Mouse (Mus musculus): ENCODE data around the gene Tacr3. TPM values are rescaled to one million over a fixed set of nuclear protein-coding genes. Genes with fewer than 3 reads are reported as not detected.

Tacr3 gene
- polyA plus RNA-seq (2015; fragmentation: Nextera tagmentation; extraction: Ambion mirVana) = 0.98 and 1.1 TPM in 2 replicates

GRCm38 (mm10) chr3:134828875-134829530 is at the start of gene Tacr3:
Gene Tacr3 (plus strand): TSS chr3:134829007.
- no peaks in the 10 kb centered on the region for H3K27me3 ChIP-seq
- H3K4me3 ChIP-seq = peak within 1 kb of the TSS; percentile 48
- no peaks in the 10 kb centered on the region for H3K9me3 ChIP-seq
- no peak within 1 kb of the TSS for H3K27ac ChIP-seq (replicated peaks)
- peaks cover 9% of the 10 kb centered on the region for H3K4me1 ChIP-seq
- H3K36me3 ChIP-seq = no peaks in the 10 kb centered on the region
- H3K9ac ChIP-seq (replicated peaks) = peak within 1 kb of the TSS; percentile 36
- peak; percentile 82 for ATAC-seq (replicated peaks)
- peak within 1 kb of the TSS; percentile 93 for H3K4me2 ChIP-seq (replicated peaks)
- 1% methylated on average over 36 of the region's 36 CpGs for WGBS

- Histone ChIP-seq H3K9ac (replicated peaks) (peak overlapping the region; percentile 36; the same call in 1 of the 2 replicates), H3K27me3 (no peaks in the 10 kb centered on the region), H3K4me1 (peaks cover 9% of the 10 kb centered on the region), H3K36me3 (no peaks in the 10 kb centered on the region), H3K4me2 (replicated peaks) (peak overlapping the region; percentile 93), H3K9me3 (no peaks in the 10 kb centered on the region), H3K27ac (replicated peaks) (no peak overlapping the region), H3K4me3 (peak overlapping the region; percentile 48)
- WGBS = 61% methylated on average over 6 of the region's 6 CpGs
- ATAC-seq (replicated peaks) = 0 out of 2 replicates have a peak, but pooled peaks have one; percentile 17
Observed at GRCm38 (mm10) chr3:134828492-134828874, 324 bp upstream of the Tacr3 start.

- no peak overlapping the region for H3K27ac ChIP-seq (replicated peaks)
- H3K27me3 ChIP-seq = no peaks in the 10 kb centered on the region
- H3K36me3 ChIP-seq = no peaks in the 10 kb centered on the region
- H3K9me3 ChIP-seq = no peaks in the 10 kb centered on the region
- H3K4me3 ChIP-seq = peak overlapping the region; percentile 48
- H3K9ac ChIP-seq (replicated peaks) = peak overlapping the region; percentile 36
- peaks cover 9% of the 10 kb centered on the region for H3K4me1 ChIP-seq
- peak overlapping the region; percentile 93 for H3K4me2 ChIP-seq (replicated peaks)
- WGBS = 8% methylated on average over 13 of the region's 13 CpGs
- peak; percentile 64 for ATAC-seq (replicated peaks)
Observed at GRCm38 (mm10) chr3:134829531-134829921, 719 bp downstream of the Tacr3 start.

GRCm38 (mm10) chr3:134851342-134851741 is 22.5 kb downstream of the Tacr3 start:
- H3K27ac ChIP-seq (replicated peaks) = no peak overlapping the region
- ATAC-seq (replicated peaks) = no peak
- no peak overlapping the region for H3K9ac ChIP-seq (replicated peaks)
- no peaks in the 10 kb centered on the region for H3K4me1 ChIP-seq
- H3K9me3 ChIP-seq = no peaks in the 10 kb centered on the region
- no peak overlapping the region for H3K4me2 ChIP-seq (replicated peaks)
- H3K4me3 ChIP-seq = no peak overlapping the region
- WGBS = 13% methylated on average over 4 of the region's 4 CpGs
- no peaks in the 10 kb centered on the region for H3K36me3 ChIP-seq
- H3K27me3 ChIP-seq = no peaks in the 10 kb centered on the region

- no peak for ATAC-seq (replicated peaks)
Observed at GRCm38 (mm10) chr3:134877701-134878100, 48.9 kb downstream of the Tacr3 start.

GRCm38 (mm10) chr3:134895831-134896230 is 67.0 kb downstream of the Tacr3 start:
- no peaks in the 10 kb centered on the region for H3K36me3 ChIP-seq
- H3K9ac ChIP-seq (replicated peaks) = no peak overlapping the region
- no peak for ATAC-seq (replicated peaks)
- H3K4me1 ChIP-seq = no peaks in the 10 kb centered on the region
- WGBS = 75% methylated on average over 2 of the region's 2 CpGs
- no peak overlapping the region for H3K4me3 ChIP-seq
- H3K9me3 ChIP-seq = no peaks in the 10 kb centered on the region
- no peak overlapping the region for H3K4me2 ChIP-seq (replicated peaks)
- no peak overlapping the region for H3K27ac ChIP-seq (replicated peaks)
- H3K27me3 ChIP-seq = no peaks in the 10 kb centered on the region

More at GRCm38 (mm10) chr3:134877701-134878100, 48.9 kb downstream of the Tacr3 start:
- H3K27me3 ChIP-seq = no peaks in the 10 kb centered on the region
- H3K4me3 ChIP-seq = no peak overlapping the region
- H3K4me2 ChIP-seq (replicated peaks) = no peak overlapping the region
- no peak overlapping the region for H3K27ac ChIP-seq (replicated peaks)
- no peaks in the 10 kb centered on the region for H3K4me1 ChIP-seq
- H3K9me3 ChIP-seq = no peaks in the 10 kb centered on the region
- WGBS = 86% methylated on average over 1 of the region's 1 CpGs
- H3K36me3 ChIP-seq = no peaks in the 10 kb centered on the region
- no peak overlapping the region for H3K9ac ChIP-seq (replicated peaks)

- H3K4me1 ChIP-seq = no peaks in the 10 kb centered on the region
- no peak overlapping the region for H3K27ac ChIP-seq (replicated peaks)
- H3K27me3 ChIP-seq = no peaks in the 10 kb centered on the region
- ATAC-seq (replicated peaks) = no peak
- no peak overlapping the region for H3K4me3 ChIP-seq
- no peak overlapping the region for H3K9ac ChIP-seq (replicated peaks)
- no peaks in the 10 kb centered on the region for H3K9me3 ChIP-seq
- 86% methylated on average over 3 of the region's 3 CpGs for WGBS
- H3K4me2 ChIP-seq (replicated peaks) = no peak overlapping the region
- no peaks in the 10 kb centered on the region for H3K36me3 ChIP-seq
Observed at GRCm38 (mm10) chr3:134908890-134909289, 80.1 kb downstream of the Tacr3 start.

- Histone ChIP-seq H3K4me2 (replicated peaks) (no peak overlapping the region), H3K4me1 (0 out of 2 replicates have a peak, but pooled peaks cover 4% of the 10 kb centered on the region), H3K27me3 (no peaks in the 10 kb centered on the region), H3K9ac (replicated peaks) (no peak overlapping the region), H3K27ac (replicated peaks) (no peak overlapping the region), H3K4me3 (no peak overlapping the region), H3K36me3 (no peaks in the 10 kb centered on the region), H3K9me3 (no peaks in the 10 kb centered on the region)
- WGBS = 56% methylated on average over 1 of the region's 1 CpGs
- ATAC-seq (replicated peaks) = no peak
Observed at GRCm38 (mm10) chr3:134934703-134935102, 105.9 kb downstream of the Tacr3 start.

- WGBS = 44% methylated on average over 4 of the region's 4 CpGs
- Histone ChIP-seq H3K4me1 (0 out of 2 replicates have a peak, but pooled peaks cover 4% of the 10 kb centered on the region), H3K27me3 (no peaks in the 10 kb centered on the region), H3K27ac (replicated peaks) (no peak overlapping the region), H3K4me2 (replicated peaks) (no peak overlapping the region), H3K9ac (replicated peaks) (no peak overlapping the region), H3K4me3 (no peak overlapping the region), H3K9me3 (no peaks in the 10 kb centered on the region), H3K36me3 (no peaks in the 10 kb centered on the region)
- peak; percentile 48; the same call in 1 of the 2 replicates for ATAC-seq (replicated peaks)
Observed at GRCm38 (mm10) chr3:134935461-134935860, 106.7 kb downstream of the Tacr3 start.

- H3K4me1 ChIP-seq = no peaks in the 10 kb centered on the region
- H3K4me2 ChIP-seq (replicated peaks) = no peak overlapping the region
- no peaks in the 10 kb centered on the region for H3K36me3 ChIP-seq
- H3K9ac ChIP-seq (replicated peaks) = no peak overlapping the region
- no peaks in the 10 kb centered on the region for H3K27me3 ChIP-seq
- no peak overlapping the region for H3K27ac ChIP-seq (replicated peaks)
- WGBS = 46% methylated on average over 6 of the region's 6 CpGs
- ATAC-seq (replicated peaks) = no peak
- no peak overlapping the region for H3K4me3 ChIP-seq
- no peaks in the 10 kb centered on the region for H3K9me3 ChIP-seq
Observed at GRCm38 (mm10) chr3:134963461-134963860, 134.7 kb downstream of the Tacr3 start.

- Histone ChIP-seq H3K9me3 (no peaks in the 10 kb centered on the region), H3K36me3 (no peaks in the 10 kb centered on the region), H3K27me3 (no peaks in the 10 kb centered on the region), H3K9ac (replicated peaks) (no peak overlapping the region), H3K4me2 (replicated peaks) (no peak overlapping the region), H3K4me1 (no peaks in the 10 kb centered on the region), H3K27ac (replicated peaks) (no peak overlapping the region), H3K4me3 (no peak overlapping the region)
- ATAC-seq (replicated peaks) = no peak
- 27% methylated on average over 3 of the region's 3 CpGs for WGBS
Observed at GRCm38 (mm10) chr3:134978902-134979301, 150.1 kb downstream of the Tacr3 start.

GRCm38 (mm10) chr3:134980140-134980539 is 151.3 kb downstream of the Tacr3 start:
- Histone ChIP-seq H3K27me3 (no peaks in the 10 kb centered on the region), H3K27ac (replicated peaks) (no peak overlapping the region), H3K9ac (replicated peaks) (no peak overlapping the region), H3K4me1 (no peaks in the 10 kb centered on the region), H3K4me3 (no peak overlapping the region), H3K36me3 (no peaks in the 10 kb centered on the region), H3K4me2 (replicated peaks) (no peak overlapping the region), H3K9me3 (no peaks in the 10 kb centered on the region)
- 52% methylated on average over 3 of the region's 3 CpGs for WGBS
- no peak for ATAC-seq (replicated peaks)

Data from forebrain, embryonic 15.5 days (tissue).